Mouse (Mus musculus): Measurements from ENCODE around the gene Nedd9. TPM values are rescaled to one million over a fixed set of nuclear protein-coding genes. Genes with fewer than 3 reads are reported as not detected.
"Not testable (repeated sequence)": the region's sequence is repeated elsewhere in the genome, so short reads cannot be mapped to it uniquely, and the experiment has no call there.

Gene Nedd9
- polyA plus RNA-seq, 1 experiment from 2014 or later: 13.7 TPM

DNA sequence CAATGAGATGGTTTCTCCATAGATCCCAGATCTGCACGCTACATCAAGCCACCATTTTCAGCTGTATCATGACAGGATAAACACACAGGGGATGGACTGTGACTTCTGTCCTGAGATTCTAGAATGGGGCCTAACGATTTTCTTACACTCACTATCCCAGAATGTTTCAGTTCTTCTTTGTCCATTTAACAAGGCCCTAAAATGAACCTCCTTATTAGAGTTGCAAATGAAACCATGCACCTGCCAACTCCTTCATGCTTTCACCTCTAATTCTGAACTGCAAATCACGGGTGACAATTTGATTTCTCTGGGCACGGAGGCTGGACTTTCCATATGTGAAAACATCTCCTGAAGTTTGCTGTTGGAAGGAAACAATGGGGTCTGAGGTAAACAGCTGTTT lies 111.1 kb downstream of the Nedd9 start:
- H3K4me2 ChIP-seq: no peak overlapping the region
- no peaks in the 10 kb centered on the region for H3K27me3 ChIP-seq
- no peaks in the 10 kb centered on the region for H3K9me3 ChIP-seq
- no peak overlapping the region for H3K9ac ChIP-seq
- WGBS: 33% methylated on average over 4 of the region's 4 CpGs
- H3K4me3 ChIP-seq: no peak overlapping the region
- H3K36me3 ChIP-seq: no peaks in the 10 kb centered on the region
- no peak for ATAC-seq (ENCODE audit: low read depth)
- H3K4me1 ChIP-seq (replicated peaks): peaks cover 23% of the 10 kb centered on the region
- H3K27ac ChIP-seq (replicated peaks): no peak overlapping the region

DNA sequence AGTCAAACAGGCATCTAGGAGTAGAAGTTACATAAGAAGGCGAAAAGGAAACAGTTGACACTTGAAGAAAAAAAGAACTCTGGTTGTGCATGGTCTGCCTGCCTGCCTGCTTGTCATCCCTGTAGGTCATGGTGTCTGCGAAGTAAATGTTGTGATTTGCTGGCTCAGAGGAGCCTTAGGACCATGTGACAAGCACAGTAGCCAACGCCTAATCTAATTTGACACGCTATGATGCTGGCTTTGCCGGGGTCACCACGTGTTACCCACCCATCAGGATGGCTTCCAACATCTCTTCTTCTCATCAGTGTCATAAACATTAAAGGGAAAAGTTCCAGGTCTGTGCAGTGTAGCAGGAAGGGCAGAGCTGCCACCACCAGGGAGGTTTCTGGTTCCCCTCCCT lies 111.5 kb downstream of the Nedd9 start:
- H3K9ac ChIP-seq: no peak overlapping the region
- WGBS: 38% methylated on average over 6 of the region's 6 CpGs
- no peaks in the 10 kb centered on the region for H3K36me3 ChIP-seq
- H3K4me2 ChIP-seq: no peak overlapping the region
- ATAC-seq (ENCODE audit: low read depth): no peak
- no peaks in the 10 kb centered on the region for H3K9me3 ChIP-seq
- H3K27me3 ChIP-seq: no peaks in the 10 kb centered on the region
- H3K4me1 ChIP-seq (replicated peaks): peaks cover 23% of the 10 kb centered on the region
- no peak overlapping the region for H3K27ac ChIP-seq (replicated peaks)
- H3K4me3 ChIP-seq: no peak overlapping the region

DNA sequence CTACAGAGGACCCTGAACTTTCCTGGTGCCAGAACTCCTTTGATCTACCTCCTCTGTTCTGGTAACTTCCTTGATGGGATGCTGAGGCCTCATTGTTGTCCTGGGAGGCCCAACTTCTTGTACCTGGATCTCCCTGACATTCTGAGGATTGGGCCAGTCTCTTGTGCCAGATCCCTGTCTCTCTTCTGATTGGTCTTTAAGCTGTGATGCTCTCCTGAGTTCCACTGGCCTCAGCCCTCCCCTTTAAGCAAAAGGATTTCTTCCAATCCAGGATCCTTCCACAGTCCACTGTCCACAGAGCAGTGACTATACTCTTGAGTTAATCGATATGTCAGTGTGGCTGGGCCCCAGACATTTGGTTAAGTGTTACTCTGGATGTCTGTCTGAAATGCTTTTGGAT lies 112.3 kb downstream of the Nedd9 start:
- Histone ChIP-seq H3K27ac (replicated peaks) (no peak overlapping the region), H3K4me3 (no peak overlapping the region), H3K36me3 (no peaks in the 10 kb centered on the region), H3K27me3 (no peaks in the 10 kb centered on the region), H3K4me1 (replicated peaks) (peaks cover 23% of the 10 kb centered on the region), H3K4me2 (no peak overlapping the region), H3K9me3 (no peaks in the 10 kb centered on the region), H3K9ac (no peak overlapping the region)
- ATAC-seq (ENCODE audit: low read depth): no peak
- WGBS: 89% methylated on average over 1 of the region's 1 CpGs

DNA sequence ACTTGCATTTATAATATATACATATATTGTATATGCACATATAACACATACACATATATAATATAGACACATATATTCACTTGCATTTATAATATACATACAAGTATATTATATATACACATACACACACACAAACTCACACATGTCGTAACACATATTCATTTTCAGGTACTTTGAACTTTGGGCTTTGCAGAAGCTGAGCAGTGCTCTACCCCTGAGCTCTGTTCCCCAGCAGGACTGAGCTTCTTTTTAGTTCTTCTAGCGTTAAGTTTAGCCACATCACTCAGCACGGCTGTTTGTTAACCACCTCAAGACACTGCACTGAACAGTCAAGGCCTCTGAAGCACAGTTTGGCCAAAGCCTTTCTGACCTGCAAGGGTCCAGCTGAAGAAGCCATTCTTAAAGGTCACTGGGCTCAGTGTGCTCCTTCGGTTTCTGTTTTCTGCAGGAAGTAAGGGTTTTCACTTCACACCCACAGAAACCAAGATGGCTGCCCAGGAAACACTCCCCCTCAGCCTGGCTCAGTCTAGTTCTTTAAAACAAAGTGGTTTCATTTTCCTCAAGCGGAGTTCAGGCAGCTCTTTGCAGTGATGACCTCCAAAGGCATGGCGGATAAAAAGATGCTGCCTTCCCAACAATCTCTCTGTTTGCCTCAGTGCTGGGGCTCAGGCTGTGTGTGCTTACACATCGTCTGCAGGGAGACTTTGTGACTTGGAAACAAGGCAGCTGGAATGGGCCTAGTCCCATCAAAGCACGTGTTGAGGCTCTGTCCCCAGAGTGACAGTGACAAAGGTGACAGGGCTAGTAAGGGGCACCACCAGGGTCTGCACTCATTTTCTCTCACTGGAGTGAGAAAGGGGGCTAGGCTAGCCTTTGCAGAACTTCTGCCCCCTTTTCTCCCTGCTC lies 114.4 kb downstream of the Nedd9 start:
- Histone ChIP-seq H3K9ac (no peak overlapping the region), H3K9me3 (no peaks in the 10 kb centered on the region), H3K27me3 (no peaks in the 10 kb centered on the region), H3K27ac (replicated peaks) (no peak overlapping the region), H3K4me3 (no peak overlapping the region), H3K36me3 (no peaks in the 10 kb centered on the region), H3K4me2 (no peak overlapping the region), H3K4me1 (replicated peaks) (peaks cover 17% of the 10 kb centered on the region)
- WGBS: 70% methylated on average over 8 of the region's 8 CpGs
- no peak for ATAC-seq (ENCODE audit: low read depth)

DNA sequence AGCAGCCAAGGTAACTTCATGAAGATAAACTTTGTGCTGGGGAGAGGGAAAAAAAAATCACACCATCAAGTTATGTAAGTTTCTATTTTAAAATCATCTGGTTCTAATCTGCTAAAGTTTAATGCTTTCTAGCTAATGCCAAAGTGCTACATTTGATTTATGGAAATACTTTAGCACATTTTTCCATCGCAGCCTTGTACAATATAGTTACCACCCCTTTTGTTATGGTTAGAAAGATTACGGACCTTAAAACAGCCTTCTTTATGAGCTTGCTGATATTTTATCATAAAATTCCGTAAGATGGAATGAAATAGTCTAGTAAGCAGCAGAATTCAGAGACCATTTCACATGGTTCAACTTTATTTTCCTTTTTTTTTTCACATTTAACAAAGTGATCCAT lies 115.6 kb downstream of the Nedd9 start:
- no peaks in the 10 kb centered on the region for H3K9me3 ChIP-seq

DNA sequence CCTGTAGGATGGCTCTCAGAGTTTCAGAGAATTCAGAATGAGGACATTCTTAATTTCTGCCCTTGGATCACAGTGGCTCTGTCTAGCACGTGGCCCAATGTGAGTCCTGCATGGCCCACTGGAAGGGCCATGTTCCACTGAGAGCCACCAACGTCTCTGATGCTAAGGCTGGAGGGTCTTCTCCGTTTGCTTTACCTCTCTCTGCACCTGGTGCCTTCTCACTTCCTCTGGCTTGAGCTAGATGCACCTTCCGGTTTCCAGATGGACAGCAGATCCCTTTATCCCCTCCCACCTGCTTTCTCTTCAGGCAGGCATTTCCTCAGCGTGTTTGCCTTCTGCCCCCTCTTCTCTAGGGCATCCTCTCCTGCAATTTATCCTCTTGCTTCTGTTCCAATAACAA lies 118.5 kb downstream of the Nedd9 start:
- ATAC-seq (ENCODE audit: low read depth): no peak
- Histone ChIP-seq H3K27ac (replicated peaks) (no peak overlapping the region), H3K4me1 (replicated peaks) (no peaks in the 10 kb centered on the region), H3K4me3 (no peak overlapping the region), H3K9ac (no peak overlapping the region), H3K36me3 (no peaks in the 10 kb centered on the region), H3K4me2 (no peak overlapping the region), H3K27me3 (no peaks in the 10 kb centered on the region), H3K9me3 (no peaks in the 10 kb centered on the region)
- WGBS: 88% methylated on average over 5 of the region's 5 CpGs

More for the DNA sequence above, 115.6 kb downstream of the Nedd9 start:
- WGBS: 78% methylated on average over 3 of the region's 3 CpGs
- H3K9ac ChIP-seq: no peak overlapping the region
- H3K4me3 ChIP-seq: no peak overlapping the region
- H3K27ac ChIP-seq (replicated peaks): no peak overlapping the region
- peaks cover 7% of the 10 kb centered on the region; the same call in 1 of the 2 replicates for H3K4me1 ChIP-seq (replicated peaks)
- H3K36me3 ChIP-seq: no peaks in the 10 kb centered on the region
- no peak overlapping the region for H3K4me2 ChIP-seq
- H3K27me3 ChIP-seq: no peaks in the 10 kb centered on the region
- ATAC-seq (ENCODE audit: low read depth): no peak

DNA sequence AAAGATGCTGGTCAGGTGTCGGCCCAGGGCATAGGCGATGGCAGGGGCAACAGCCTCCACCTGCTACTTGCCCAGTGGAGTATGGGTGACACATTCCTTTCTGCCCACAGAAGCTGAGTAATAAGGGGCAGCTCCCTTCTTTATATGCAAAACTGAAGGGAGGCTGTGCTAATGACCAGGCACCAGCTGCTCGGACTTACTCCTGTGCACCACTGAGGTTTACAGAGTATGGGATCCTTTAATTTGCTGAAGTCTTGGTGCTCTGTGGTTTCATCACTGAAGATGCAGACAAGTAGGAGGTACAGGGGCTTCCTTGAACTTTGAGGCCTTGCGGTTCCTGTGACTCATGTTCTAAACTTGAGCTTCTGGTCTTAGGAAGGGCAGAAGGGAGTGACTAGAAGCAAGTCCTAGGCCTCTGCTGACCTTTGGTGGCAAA lies 120.0 kb downstream of the Nedd9 start:
- no peaks in the 10 kb centered on the region for H3K36me3 ChIP-seq

DNA sequence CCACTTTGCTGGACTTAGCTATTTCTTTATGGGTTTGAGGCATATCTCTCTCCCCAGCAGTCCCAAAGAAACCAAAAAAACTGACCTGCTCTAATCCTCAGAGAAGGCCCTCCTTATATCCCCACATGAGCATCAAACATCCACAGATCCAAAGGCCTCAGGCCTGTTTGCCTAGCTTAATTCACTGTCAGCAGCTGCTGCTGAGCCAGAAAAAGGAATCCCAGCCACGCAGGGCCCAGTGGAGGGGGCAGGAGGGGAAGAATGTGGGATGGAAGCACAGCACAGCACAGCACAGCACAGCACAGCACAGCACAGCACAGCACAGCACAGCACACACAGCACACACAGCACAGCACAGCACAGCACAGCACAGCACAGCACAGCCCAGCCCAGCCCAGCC lies 120.6 kb downstream of the Nedd9 start:
- H3K4me3 ChIP-seq; H3K27me3 ChIP-seq; H3K4me1 ChIP-seq (replicated peaks); H3K9ac ChIP-seq; H3K27ac ChIP-seq (replicated peaks); H3K9me3 ChIP-seq; H3K4me2 ChIP-seq; H3K36me3 ChIP-seq; ATAC-seq (ENCODE audit: low read depth): not testable (repeated sequence)
- WGBS: 23% methylated on average over 1 of the region's 1 CpGs

More for the DNA sequence above, 120.0 kb downstream of the Nedd9 start:
- no peaks in the 10 kb centered on the region for H3K9me3 ChIP-seq
- no peaks in the 10 kb centered on the region for H3K27me3 ChIP-seq
- no peak overlapping the region for H3K27ac ChIP-seq (replicated peaks)
- ATAC-seq (ENCODE audit: low read depth): no peak
- 82% methylated on average over 4 of the region's 4 CpGs for WGBS
- H3K4me2 ChIP-seq: no peak overlapping the region
- H3K9ac ChIP-seq: no peak overlapping the region
- no peak overlapping the region for H3K4me3 ChIP-seq
- H3K4me1 ChIP-seq (replicated peaks): no peaks in the 10 kb centered on the region

DNA sequence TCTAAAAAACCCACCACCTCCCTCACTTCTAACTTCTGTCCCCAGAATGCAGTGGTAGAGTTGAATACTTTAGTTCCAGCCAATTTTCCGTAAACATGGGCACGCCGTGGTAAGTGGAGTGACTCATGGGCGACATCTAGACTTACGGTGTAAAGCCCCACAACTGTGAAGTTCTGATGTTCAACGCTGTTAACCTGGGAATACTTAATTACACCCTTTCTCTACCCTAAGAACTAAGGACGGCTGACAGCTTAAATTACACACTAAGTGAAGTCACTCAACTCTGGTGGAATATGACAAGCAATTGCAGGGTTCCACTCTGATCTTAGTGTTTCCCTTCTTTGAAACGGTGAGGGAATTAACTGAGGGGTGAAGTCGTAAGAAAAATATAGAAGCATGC lies 122.9 kb downstream of the Nedd9 start:
- Histone ChIP-seq H3K4me3 (no peak overlapping the region), H3K36me3 (no peaks in the 10 kb centered on the region)
- 78% methylated on average over 9 of the region's 9 CpGs for WGBS

DNA sequence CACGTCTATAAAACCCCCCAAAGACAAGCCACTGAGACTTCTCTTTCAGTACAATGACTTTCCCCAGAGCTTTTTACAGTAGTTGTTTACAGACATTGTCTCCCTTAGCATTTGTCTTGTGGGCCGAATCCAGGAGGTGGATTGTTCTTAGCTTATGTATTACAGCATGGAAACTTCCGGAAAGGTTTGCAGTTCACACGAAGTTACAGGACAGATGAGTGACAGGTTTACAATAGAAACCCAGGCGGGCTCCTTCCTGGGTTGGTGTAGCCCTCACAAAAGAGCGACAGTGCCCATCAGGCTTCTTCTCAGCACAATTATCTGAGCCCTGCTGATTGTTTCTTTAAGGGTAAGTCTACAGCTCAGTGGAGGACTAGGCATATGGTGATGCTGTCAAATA lies 124.3 kb downstream of the Nedd9 start:
- H3K4me3 ChIP-seq: no peak overlapping the region
- no peaks in the 10 kb centered on the region for H3K36me3 ChIP-seq
- no peaks in the 10 kb centered on the region for H3K27me3 ChIP-seq
- H3K27ac ChIP-seq (replicated peaks): no peak overlapping the region
- no peak for ATAC-seq (ENCODE audit: low read depth)
- peaks cover 25% of the 10 kb centered on the region for H3K4me1 ChIP-seq (replicated peaks)
- H3K9me3 ChIP-seq: no peaks in the 10 kb centered on the region
- no peak overlapping the region for H3K4me2 ChIP-seq
- WGBS: 77% methylated on average over 6 of the region's 6 CpGs
- no peak overlapping the region for H3K9ac ChIP-seq

More for the DNA sequence above, 122.9 kb downstream of the Nedd9 start:
- no peak overlapping the region for H3K4me2 ChIP-seq
- ATAC-seq (ENCODE audit: low read depth): no peak
- peaks cover 19% of the 10 kb centered on the region for H3K4me1 ChIP-seq (replicated peaks)
- no peaks in the 10 kb centered on the region for H3K9me3 ChIP-seq
- no peak overlapping the region for H3K9ac ChIP-seq
- no peak overlapping the region for H3K27ac ChIP-seq (replicated peaks)
- H3K27me3 ChIP-seq: no peaks in the 10 kb centered on the region

DNA sequence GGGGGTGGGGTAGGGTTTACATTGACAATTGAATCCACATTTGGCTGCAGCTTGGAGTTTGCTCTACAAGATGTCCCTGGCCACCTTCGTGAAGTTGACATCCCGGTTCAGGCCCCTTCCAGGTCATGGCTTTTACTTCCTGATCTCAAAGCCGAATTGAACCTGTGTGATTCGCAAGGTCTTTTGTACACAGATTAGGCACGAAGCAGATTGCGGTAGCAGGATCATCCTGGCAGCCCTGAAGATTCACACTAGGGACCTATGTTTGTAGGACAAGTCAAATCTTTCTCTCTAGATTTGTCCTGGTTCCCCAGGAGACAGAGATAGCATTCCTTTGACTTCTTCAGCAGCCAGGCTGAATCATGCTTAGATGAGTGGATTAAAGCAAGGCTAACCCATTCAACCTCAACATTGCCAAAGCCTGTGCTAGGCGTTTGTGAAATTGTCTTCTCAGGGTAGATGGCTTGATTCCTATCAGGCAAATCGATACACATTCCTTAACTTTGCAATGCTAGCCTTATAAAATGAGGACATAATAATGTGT lies 126.8 kb downstream of the Nedd9 start:
- no peaks in the 10 kb centered on the region for H3K9me3 ChIP-seq
- H3K27ac ChIP-seq (replicated peaks): 0 out of 2 replicates have a peak overlapping the region, but pooled peaks have one; percentile 95
- no peak for ATAC-seq (ENCODE audit: low read depth)
- no peaks in the 10 kb centered on the region for H3K27me3 ChIP-seq
- H3K4me1 ChIP-seq (replicated peaks): peaks cover 49% of the 10 kb centered on the region
- 21% methylated on average over 8 of the region's 8 CpGs for WGBS
- no peak overlapping the region for H3K4me2 ChIP-seq
- H3K36me3 ChIP-seq: no peaks in the 10 kb centered on the region
- H3K9ac ChIP-seq: no peak overlapping the region
- H3K4me3 ChIP-seq: no peak overlapping the region

DNA sequence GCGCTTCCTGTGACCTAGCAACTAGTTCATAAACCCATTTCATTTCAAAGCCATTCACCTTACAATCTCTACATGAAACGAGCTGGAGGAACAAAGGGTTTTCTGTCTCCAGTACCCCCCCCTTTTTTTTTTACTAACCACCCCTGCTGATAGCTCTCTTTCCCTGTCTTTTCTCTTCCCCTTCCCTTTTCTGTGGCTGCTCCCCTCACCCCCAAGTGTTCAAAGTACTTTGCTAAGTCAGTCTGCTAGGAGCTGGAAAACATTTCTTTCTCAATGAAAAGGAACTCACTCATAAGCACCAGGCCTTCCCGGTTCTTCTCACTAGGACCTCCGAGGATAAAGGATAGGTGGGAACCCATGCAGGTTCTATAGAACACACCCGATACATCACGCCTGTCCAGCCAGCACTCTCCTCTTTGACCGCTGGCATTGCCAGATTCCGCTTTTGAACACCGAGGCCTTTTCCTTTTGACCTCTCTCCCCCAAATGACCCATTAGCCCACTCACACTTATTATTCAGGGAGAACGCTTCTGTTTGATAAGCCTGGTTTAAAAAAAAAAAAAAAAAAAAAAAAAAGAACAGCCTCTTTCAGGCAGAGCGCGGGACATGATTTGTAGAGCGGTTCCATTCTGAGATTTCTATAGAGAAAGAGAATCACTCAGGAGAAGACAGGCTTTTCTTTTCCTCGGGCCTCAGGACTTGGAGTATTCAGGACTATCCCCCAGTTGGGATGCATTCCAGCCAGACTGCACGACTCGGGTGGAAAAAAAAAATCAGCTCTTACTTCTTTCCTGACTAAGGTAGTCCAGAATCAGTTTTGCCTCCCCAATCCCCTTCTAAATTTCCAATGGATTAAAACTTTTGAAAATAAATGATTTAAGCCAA lies 127.6 kb downstream of the Nedd9 start:
- H3K27ac ChIP-seq (replicated peaks): peak overlapping the region; percentile 95
- no peaks in the 10 kb centered on the region for H3K9me3 ChIP-seq
- H3K4me1 ChIP-seq (replicated peaks): peaks cover 57% of the 10 kb centered on the region
- H3K36me3 ChIP-seq: no peaks in the 10 kb centered on the region
- peak; percentile 9; the same call in 1 of the 2 replicates for ATAC-seq (ENCODE audit: low read depth)
- peak overlapping the region; percentile 85 for H3K4me2 ChIP-seq
- H3K4me3 ChIP-seq: peak overlapping the region; percentile 70
- no peaks in the 10 kb centered on the region for H3K27me3 ChIP-seq
- peak overlapping the region; percentile 80 for H3K9ac ChIP-seq
- under 1% methylated on average over 16 of the region's 16 CpGs for WGBS
